Mouse (Mus musculus) embryonic facial prominence, embryonic 10.5 days (tissue): Measurements from ENCODE around the gene Gm21972. TPM values are rescaled to one million over a fixed set of nuclear protein-coding genes. Genes with fewer than 3 reads are reported as not detected.

Experiments
- DNase-seq: peaks from one replicate; pipeline ENCODE4 v3.0.0-alpha.2; 2017; ENCODE audit warnings: low spot score
- H3K27ac ChIP-seq: fragments of 300-500 bp; sonication (generic); replicated peaks from 2 replicates; pipeline ENCODE4 v1.5.1; 2016; ENCODE audit warnings: mild to moderate bottlenecking
- H3K27me3 ChIP-seq: fragments of 300-500 bp; sonication (generic); replicated peaks from 2 replicates; pipeline ENCODE4 v1.6.1; 2016; ENCODE audit warnings: low read depth, mild to moderate bottlenecking; ENCODE audit not compliant: poor library complexity, severe bottlenecking
- H3K36me3 ChIP-seq: fragments of 300-500 bp; sonication (generic); replicated peaks from 2 replicates; pipeline ENCODE4 v1.6.1; 2016; ENCODE audit warnings: mild to moderate bottlenecking, moderate library complexity
- H3K4me1 ChIP-seq: fragments of 300-500 bp; sonication (generic); 2 replicates; pipeline ENCODE4 v1.6.1; 2016
- H3K4me3 ChIP-seq: fragments of 300-500 bp; sonication (generic); 2 replicates; pipeline ENCODE4 v1.5.1; 2016; ENCODE audit warnings: mild to moderate bottlenecking, moderate library complexity
- H3K9me3 ChIP-seq: fragments of 300-500 bp; sonication (generic); 2 replicates; pipeline ENCODE4 v1.6.1; 2016; ENCODE audit warnings: mild to moderate bottlenecking
- WGBS: fragments of 180-500 bp; shearing (Covaris S2); methylation state at CpG from one replicate; pipeline ENCODE4 v1.1.7; 2016; 5-methylcytosine and 5-hydroxymethylcytosine counted together
- polyA plus RNA-seq: library from polyadenylated mRNA; unstranded; fragments of >200 nt; fragmentation: Nextera tagmentation; extraction: Ambion mirVana; gene quantifications from 2 replicates; pipeline ENCODE4 v1.2.1, GENCODE M21; 2016

Gene Gm21972
- polyA plus RNA-seq, result 0.44 TPM in 1 of 2 replicates, not detected in the other

DNA sequence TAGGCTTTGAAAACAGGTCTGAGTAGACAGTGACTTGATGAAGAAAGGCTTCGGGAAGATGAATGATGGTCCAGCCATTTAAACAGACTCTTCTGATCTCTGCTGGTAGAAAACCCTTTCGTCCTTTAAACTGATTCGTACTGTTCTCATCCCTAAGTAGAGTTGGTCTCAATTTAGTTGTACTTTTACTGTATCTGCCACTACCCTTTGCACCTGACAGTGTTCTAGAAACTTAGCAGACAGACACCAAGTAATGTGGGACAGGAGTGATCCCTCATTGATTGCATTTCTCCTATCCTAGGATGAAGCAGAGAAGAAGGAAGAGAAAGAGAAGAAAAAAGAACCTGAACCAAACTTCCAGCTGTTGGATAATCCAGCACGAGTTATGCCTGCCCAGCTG, at the start of gene Gm21972:
Gene Gm21972 (plus strand): TSS at position 301 of the 400 bp plus-strand sequence.
- Histone ChIP-seq H3K27me3 (no peaks in the 10 kb centered on the region), H3K27ac (no peak within 1 kb of the TSS), H3K4me1 (no peaks in the 10 kb centered on the region), H3K36me3 (peaks cover 94% of the 10 kb centered on the region), H3K9me3 (no peaks in the 10 kb centered on the region), H3K4me3 (no peak within 1 kb of the TSS)
- no peak for DNase-seq
- WGBS, result 96% methylated on average over 4 of the region's 4 CpGs

DNA sequence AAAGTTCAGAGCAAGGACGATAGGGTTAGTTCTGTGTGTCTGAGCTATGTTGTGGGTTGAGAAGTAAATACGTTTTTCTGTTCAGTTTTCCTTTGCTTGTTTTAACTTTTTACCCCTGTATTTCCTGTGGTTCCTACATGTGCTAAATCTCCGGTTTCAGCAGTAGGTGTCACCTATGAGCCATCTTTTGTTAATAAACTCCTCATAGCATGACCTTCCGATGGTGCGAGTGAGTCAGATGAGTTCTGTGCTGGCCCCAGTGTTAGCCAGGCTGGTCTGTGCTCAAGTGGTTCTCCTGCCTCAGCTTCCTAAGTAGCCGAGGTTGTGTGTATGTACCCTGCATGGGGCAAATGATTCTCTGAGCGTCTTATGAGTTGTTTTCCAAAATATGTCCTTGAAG, 39.0 kb upstream of the Gm21972 start:
- Histone ChIP-seq H3K27me3 (no peaks in the 10 kb centered on the region), H3K27ac (no peak overlapping the region), H3K4me3 (no peak overlapping the region), H3K36me3 (peaks cover 94% of the 10 kb centered on the region), H3K9me3 (no peaks in the 10 kb centered on the region), H3K4me1 (no peaks in the 10 kb centered on the region)
- 88% methylated on average over 7 of the region's 7 CpGs for WGBS
- no peak for DNase-seq

- Histone ChIP-seq H3K4me1 (no peaks in the 10 kb centered on the region), H3K27me3 (no peaks in the 10 kb centered on the region), H3K36me3 (peaks cover 42% of the 10 kb centered on the region), H3K9me3 (no peaks in the 10 kb centered on the region), H3K27ac (no peak overlapping the region), H3K4me3 (no peak overlapping the region)
- WGBS, result 93% methylated on average over 1 of the region's 1 CpGs
- no peak for DNase-seq
These were observed 28.4 kb upstream of the Gm21972 start for GRCm38 (mm10) chr1:86105054-86105453.

DNA sequence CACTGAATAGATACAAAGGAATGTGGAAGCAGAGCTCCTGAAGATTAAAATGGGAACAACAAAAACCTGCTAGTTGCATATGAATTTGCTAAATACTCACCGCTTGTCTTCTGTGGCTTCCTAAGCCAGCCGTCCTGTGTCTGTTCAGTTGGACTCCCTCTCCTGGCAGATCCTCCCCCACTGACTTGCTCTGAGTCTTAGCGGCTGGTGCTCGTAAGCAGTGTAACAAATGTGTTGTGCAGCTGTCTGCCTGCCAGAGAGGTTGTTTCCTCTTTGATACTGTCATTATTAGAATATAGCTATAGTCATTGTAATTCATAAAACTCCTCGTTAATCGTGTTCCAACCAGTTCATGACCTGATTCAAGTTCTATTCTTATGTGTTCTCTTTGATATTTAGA, 21.7 kb upstream of the Gm21972 start, which contains the start of gene Htr2b:
Gene Htr2b (minus strand): TSS at position 192 of the 400 bp plus-strand sequence.
- H3K4me3 ChIP-seq, result no peak within 1 kb of the TSS
- no peak for DNase-seq
- no peaks in the 10 kb centered on the region for H3K9me3 ChIP-seq
- WGBS, result 83% methylated on average over 6 of the region's 6 CpGs
- H3K27ac ChIP-seq, result no peak within 1 kb of the TSS
- no peaks in the 10 kb centered on the region for H3K4me1 ChIP-seq
- H3K36me3 ChIP-seq, result peaks cover 27% of the 10 kb centered on the region
- H3K27me3 ChIP-seq, result no peaks in the 10 kb centered on the region

DNA sequence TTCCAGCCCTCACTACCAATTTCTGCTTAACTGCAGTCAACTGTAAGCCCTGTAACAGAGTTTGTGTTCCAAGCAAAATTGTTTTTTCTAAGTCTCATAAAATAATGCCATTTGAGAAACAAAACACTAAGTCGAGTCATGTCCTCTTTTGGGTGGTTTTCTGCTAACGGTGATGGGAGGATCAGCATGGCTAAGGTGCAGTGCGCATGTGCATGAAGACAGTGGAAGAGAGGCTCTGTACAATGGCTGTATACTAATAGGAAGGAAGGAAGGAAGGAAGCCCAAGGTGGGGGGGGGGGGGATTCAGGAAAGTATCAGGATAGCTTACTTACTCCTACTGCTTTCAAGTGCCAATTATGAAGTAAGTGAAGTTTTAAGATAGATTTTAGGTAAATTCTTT, 19.3 kb upstream of the Gm21972 start:
- Histone ChIP-seq H3K36me3 (peaks cover 45% of the 10 kb centered on the region), H3K27ac (no peak overlapping the region), H3K4me1 (no peaks in the 10 kb centered on the region), H3K4me3 (no peak overlapping the region), H3K9me3 (no peaks in the 10 kb centered on the region), H3K27me3 (no peaks in the 10 kb centered on the region)
- DNase-seq, result no peak
- 92% methylated on average over 3 of the region's 3 CpGs for WGBS

DNA sequence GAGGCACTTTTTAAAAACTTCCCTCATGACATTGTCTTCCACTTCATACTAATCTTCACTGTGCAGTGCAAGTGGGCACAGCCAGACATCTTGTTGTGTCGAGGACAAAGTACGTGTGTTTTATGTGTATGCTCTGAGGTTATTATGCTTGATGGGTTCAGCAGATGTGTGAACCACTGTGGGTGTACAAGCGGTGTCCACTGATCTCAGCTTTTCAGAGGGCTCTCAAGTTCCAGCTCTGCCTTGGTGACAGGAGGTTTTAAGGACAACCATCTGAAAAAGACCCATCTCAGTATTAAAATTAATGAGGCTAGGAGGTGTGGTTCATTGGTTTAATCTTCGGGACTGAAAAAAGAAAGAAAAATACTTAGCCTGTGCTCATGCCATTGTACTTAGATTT, 13.9 kb upstream of the Gm21972 start:
- Histone ChIP-seq H3K36me3 (peaks cover 91% of the 10 kb centered on the region), H3K4me3 (no peak overlapping the region)
- WGBS, result 96% methylated on average over 4 of the region's 4 CpGs

GRCm38 (mm10) chr1:86126036-86126435, 7.4 kb upstream of the Gm21972 start:
- Histone ChIP-seq H3K4me1 (no peaks in the 10 kb centered on the region), H3K4me3 (no peak overlapping the region), H3K9me3 (no peaks in the 10 kb centered on the region), H3K27me3 (no peaks in the 10 kb centered on the region), H3K27ac (no peak overlapping the region), H3K36me3 (peaks cover 100% of the 10 kb centered on the region)
- no peak for DNase-seq
- whole genome bisulfite sequencing, result 95% methylated on average over 2 of the region's 2 CpGs

More for the DNA sequence above, 13.9 kb upstream of the Gm21972 start:
- H3K27ac ChIP-seq, result no peak overlapping the region
- H3K9me3 ChIP-seq, result no peaks in the 10 kb centered on the region
- H3K4me1 ChIP-seq, result no peaks in the 10 kb centered on the region
- H3K27me3 ChIP-seq, result no peaks in the 10 kb centered on the region
- no peak for DNase-seq

GRCm38 (mm10) chr1:86135315-86135714, 1.9 kb downstream of the Gm21972 start:
- no peak for DNase-seq
- Histone ChIP-seq H3K27me3 (no peaks in the 10 kb centered on the region), H3K9me3 (no peaks in the 10 kb centered on the region), H3K36me3 (peaks cover 92% of the 10 kb centered on the region), H3K4me1 (no peaks in the 10 kb centered on the region), H3K27ac (no peak overlapping the region), H3K4me3 (no peak overlapping the region)
- 92% methylated on average over 6 of the region's 6 CpGs for WGBS

DNA sequence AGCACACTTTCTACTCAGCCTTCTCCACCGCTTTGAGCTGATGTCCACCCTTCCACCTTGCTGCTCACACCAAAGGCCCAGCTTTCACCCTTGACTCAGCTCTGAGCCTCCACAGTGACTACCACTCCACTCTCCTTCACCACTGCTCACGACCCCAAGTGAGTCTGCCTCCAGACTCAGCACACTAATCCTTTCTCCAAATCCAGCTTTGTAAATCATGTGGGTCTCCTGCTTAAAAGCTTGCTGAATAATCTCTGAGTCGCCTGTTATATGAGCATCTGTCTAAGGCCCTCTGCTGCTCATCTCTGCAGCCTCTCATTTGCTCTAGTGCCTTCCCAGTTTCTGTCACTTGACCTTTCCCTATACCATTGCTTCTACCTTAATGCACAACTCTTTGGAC, 7.6 kb downstream of the Gm21972 start:
- no peak overlapping the region for H3K4me3 ChIP-seq
- H3K9me3 ChIP-seq, result no peaks in the 10 kb centered on the region
- H3K27me3 ChIP-seq, result no peaks in the 10 kb centered on the region
- H3K27ac ChIP-seq, result no peak overlapping the region
- WGBS, result 88% methylated on average over 3 of the region's 3 CpGs
- no peak for DNase-seq
- peaks cover 60% of the 10 kb centered on the region for H3K36me3 ChIP-seq
- no peaks in the 10 kb centered on the region for H3K4me1 ChIP-seq

GRCm38 (mm10) chr1:86143165-86143564, 9.7 kb downstream of the Gm21972 start:
- Histone ChIP-seq H3K4me3 (no peak overlapping the region), H3K4me1 (no peaks in the 10 kb centered on the region), H3K9me3 (no peaks in the 10 kb centered on the region), H3K36me3 (peaks cover 40% of the 10 kb centered on the region), H3K27ac (no peak overlapping the region), H3K27me3 (no peaks in the 10 kb centered on the region)
- no peak for DNase-seq
- WGBS, result 85% methylated on average over 4 of the region's 4 CpGs

DNA sequence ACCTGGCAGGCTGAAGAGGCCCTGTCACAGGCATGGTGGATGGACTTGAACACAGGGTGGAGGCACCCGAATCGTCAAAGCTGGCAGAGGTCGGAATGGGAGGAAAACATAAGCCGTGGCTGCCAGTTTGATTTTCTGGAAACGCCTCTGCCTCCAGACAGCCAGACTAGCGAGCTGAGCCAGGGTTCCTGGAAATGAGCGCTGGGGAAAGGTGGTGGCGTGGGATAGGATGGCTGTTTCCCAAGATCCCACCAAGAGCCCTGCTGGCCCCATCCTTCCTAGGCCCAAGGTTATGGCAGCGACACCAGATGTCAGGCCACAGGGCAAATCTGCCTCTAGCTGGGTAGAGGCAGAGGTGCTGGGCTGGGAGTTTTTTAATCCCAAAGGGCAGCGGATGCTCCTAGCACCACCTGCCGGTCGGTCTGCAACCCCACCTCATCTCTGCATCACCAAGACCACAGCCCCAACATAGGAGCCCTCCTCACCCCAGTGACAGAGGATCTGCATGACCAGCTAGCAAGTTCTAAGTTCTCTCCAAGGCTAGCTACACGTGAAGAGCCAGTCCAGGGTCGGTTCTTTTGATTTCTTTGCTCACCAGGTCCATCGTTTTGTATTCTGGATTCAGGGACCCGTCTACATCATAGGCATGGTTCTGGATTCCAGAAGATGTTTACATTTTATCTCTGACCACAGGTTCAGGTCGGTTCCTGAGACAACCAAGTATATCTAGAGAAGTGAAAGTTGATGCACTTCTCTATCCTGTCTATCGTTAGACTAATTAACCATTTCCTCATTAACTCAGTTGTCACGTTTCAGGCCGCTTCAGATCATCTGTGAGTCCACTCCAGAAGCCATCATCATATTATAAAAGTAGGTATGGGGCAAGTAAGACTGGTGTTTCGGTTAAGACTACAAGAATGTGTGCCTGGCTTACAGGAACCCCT, 10.8 kb downstream of the Gm21972 start:
- WGBS, result 77% methylated on average over 21 of the region's 21 CpGs
- H3K4me3 ChIP-seq, result no peak overlapping the region
- H3K27ac ChIP-seq, result no peak overlapping the region
- H3K4me1 ChIP-seq, result no peaks in the 10 kb centered on the region
- H3K9me3 ChIP-seq, result no peaks in the 10 kb centered on the region
- H3K36me3 ChIP-seq, result peaks cover 29% of the 10 kb centered on the region
- no peak for DNase-seq
- H3K27me3 ChIP-seq, result no peaks in the 10 kb centered on the region

- Histone ChIP-seq H3K27ac (no peak overlapping the region), H3K36me3 (peaks cover 11% of the 10 kb centered on the region), H3K9me3 (no peaks in the 10 kb centered on the region), H3K27me3 (no peaks in the 10 kb centered on the region), H3K4me1 (no peaks in the 10 kb centered on the region), H3K4me3 (no peak overlapping the region)
- DNase-seq, result no peak
- 91% methylated on average over 5 of the region's 5 CpGs for WGBS
These were observed 12.9 kb downstream of the Gm21972 start for GRCm38 (mm10) chr1:86146293-86146692.

DNA sequence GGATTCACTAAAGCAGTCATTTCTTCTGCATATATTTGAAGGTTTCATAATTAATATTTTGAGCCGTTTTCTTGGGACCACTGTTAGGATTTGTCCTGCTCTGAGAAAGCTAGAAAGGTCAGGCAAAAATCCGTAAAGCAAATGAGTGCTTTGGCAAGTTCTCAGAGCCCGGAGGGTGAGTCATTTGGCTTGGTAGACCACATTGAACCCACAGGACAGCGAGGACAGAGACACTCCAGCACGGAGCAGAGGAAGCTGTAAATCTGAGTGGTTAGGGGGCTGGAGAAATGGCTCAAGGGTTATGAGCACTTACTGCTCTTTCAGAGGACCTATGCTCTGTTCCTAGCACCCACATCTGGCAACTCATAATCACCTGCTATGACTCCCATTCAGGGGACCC, 14.1 kb downstream of the Gm21972 start:
- H3K4me3 ChIP-seq, result no peak overlapping the region
- no peak overlapping the region for H3K27ac ChIP-seq
- no peaks in the 10 kb centered on the region for H3K4me1 ChIP-seq
- WGBS, result 87% methylated on average over 5 of the region's 5 CpGs
- H3K9me3 ChIP-seq, result no peaks in the 10 kb centered on the region
- no peak for DNase-seq
- H3K27me3 ChIP-seq, result no peaks in the 10 kb centered on the region
- peaks cover 6% of the 10 kb centered on the region for H3K36me3 ChIP-seq
